Mouse (Mus musculus) right cerebral cortex, adult 2 months (tissue): ENCODE data around the gene Trim30d.
"Not testable (repeated sequence)": the region's sequence is repeated elsewhere in the genome, so short reads cannot be mapped to it uniquely, and the experiment has no call there.

ENCODE experiments used
- DNase-seq, 2 experiments: peaks; one replicate each; pipeline ENCODE4 v3.0.0; 2021 to 2022; ENCODE audit warnings: low spot score in 2 of 2

The Trim30d gene

DNA sequence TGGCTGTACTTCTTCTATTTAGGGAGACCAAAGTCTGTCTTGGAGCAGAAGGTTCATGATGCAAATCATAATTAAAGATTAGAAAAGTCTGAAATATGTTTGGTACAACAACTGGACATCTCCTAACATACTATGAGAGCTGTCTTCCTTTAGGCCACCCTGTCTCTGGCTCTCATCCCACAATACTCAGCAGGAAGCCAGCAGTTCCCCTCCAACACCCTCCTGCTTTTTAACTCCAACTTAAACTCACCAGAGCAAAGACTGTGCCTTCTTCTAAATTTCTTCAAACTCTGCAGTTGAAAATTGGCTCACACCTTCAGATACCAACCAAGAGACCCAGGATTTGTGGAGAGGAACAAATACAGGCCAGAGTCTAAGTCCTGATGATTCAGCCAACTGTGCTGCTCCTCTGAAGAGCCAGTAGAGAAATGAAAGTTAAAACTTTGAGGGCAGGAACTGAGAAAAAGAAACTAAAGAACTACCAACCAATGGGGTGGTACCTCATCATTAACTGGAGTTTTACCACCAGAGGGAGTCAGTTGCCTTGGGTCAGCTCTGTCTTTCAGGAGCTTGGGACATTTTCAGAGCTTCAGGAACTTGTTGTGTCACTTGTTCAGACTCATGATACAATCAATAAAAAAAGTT lies at the start of gene Trim30d:
TSS of gene Trim30d (minus strand) at position 429 of the 645 bp plus-strand sequence.
- not testable (repeated sequence) for DNase-seq

DNA sequence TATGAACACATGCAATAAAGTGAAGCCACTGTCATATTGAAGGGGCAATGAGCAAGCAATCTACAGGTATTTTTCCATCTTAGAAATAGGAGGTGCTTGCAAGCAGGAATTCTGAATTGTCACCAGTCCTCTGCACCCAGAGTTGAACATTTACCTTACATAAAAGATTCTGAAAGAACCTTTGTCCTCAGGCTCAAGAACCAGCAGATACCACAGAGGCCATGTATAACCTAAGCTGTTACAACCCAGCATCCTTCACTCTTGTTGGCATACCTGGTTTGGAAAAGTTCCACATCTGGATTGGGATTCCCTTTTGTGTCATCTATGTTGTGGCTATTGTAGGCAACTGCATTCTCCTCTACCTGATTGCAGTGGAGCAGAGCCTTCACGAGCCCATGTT lies 45.1 kb upstream of the Trim30d start:
- no peak for DNase-seq

DNA sequence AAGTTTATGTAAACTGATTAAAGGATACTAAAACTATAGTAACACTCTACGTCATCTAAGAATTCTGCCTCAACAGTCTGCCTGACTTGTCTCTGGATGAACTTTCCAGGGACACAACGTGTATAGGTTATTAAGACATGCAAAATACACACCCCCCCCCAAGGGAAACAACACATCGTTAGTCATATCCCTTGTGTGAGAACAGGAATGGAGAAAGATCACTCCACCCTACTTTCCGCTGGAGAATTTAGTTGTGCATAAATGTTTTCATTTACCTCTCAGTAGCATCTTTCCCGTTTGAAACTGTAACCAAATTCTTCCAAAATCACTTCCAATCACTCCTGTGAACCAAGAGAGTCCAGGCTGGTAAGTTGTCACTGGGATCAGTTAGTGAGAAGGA lies 42.2 kb upstream of the Trim30d start, which contains the start of gene Olfr651:
TSS of gene Olfr651 (plus strand) at position 301 of the 400 bp plus-strand sequence.
- DNase-seq, result no peak

DNA sequence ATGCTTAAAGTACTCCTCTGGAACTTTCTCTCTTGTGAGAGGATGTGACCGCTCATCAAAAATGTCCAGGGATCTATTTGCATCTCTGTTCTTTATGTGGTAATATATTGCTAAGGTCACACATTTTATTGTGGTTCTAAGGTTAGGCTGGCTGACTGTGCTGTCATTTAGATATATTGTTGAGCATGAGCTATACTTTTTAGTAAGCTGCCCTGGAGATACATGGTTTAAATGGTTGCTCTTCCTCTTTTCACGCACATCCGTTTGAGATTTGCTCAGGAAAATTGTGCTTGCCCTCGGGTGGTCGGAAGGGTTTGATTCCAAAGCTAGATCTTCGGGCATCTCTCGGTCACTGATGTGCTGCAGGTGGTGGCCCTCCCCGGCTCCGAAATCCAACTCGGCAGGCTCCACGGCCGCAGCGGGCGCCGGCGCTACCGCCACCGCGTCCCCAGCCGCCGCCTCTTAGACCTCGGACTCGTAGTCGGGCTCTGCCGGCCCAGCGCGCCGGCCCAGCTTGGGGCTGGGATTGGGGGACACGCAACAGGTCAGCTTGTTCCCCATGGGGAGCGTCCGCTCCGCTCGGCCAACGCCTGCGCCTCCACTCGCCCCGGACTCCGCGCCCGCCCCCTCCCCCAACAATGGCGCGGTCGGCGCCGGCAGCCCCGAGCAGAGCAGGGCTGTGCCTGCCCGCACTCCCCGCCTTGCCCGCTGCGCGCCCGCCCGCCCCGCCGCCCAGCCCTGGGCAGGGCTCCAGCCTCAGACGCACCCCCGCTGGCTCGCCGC lies 5.9 kb downstream of the Trim30d start:
- DNase-seq, result no peak

DNA sequence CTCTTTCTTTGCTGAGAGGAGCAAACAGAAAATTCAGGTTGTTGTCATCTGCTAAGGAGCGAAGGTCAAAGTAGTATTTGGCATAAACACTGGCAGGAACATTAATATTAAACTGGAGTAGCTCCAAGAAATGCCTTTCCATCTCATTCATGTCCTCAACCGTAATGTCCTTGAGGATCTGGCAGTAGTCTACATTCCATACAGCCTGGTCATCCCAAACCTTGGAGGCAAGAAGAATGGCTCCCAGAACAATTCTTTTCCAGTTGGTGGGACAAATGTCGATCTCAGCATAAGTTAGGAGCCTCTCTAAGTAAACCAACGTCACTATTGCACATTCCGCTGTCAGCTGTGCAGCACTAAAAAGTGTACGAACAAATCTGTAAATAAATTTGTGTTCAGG lies 6.5 kb downstream of the Trim30d start:
- DNase-seq, result not testable (repeated sequence)

DNA sequence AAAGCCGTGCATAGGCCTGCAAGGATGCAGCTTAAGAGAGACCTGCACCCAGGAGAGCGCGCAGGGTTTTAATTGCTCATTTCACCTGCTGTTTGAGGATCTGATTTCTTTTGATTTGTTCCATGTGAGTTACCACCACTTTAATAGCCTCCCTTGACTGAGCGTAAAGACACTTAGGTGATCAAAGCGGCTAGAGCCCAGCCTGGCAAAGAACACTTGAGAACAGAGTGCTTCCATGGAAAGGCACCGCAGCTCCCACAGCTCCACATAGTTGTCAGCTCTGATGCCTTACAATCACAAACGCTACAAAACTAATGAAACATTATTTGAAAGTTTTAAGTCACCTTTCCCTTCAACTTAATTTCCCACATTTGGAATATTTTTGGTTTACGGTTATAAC lies 8.2 kb downstream of the Trim30d start:
- not testable (repeated sequence) for DNase-seq

DNA sequence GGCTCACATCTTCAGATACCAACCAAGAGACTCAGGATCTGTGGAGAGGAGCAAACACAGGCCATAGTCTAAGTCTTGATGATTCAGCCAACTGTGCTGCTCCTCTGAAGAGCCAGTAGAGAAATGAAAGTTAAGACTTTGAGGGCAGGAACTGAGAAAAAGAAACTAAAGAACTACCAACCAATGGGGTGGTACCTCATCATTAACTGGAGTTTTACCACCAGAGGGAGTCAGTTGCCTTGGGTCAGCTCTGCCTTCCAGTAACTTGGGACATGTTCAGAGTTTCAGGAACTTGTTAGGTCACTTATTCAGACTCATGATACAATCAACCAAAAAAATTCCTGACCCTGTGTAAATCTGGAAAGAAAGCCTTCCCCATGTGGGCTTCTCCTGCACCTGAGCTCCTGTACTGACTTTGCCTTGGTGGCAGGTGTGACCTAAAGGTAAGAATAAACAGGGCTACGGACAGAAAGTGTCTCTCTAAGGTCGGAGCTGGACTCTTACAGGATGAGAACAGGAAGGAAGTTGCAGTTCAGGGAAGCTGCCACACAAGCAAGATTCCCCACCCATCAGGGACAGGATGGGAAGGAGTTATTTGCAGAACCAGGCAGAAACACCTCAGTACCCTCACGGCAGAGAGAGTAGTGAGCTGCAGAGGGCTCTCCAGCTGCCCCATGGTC lies 42.4 kb downstream of the Trim30d start, which contains the start of gene Trim30a:
TSS of gene Trim30a (minus strand) at position 129 of the 680 bp plus-strand sequence.
- DNase-seq, result no peak

DNA sequence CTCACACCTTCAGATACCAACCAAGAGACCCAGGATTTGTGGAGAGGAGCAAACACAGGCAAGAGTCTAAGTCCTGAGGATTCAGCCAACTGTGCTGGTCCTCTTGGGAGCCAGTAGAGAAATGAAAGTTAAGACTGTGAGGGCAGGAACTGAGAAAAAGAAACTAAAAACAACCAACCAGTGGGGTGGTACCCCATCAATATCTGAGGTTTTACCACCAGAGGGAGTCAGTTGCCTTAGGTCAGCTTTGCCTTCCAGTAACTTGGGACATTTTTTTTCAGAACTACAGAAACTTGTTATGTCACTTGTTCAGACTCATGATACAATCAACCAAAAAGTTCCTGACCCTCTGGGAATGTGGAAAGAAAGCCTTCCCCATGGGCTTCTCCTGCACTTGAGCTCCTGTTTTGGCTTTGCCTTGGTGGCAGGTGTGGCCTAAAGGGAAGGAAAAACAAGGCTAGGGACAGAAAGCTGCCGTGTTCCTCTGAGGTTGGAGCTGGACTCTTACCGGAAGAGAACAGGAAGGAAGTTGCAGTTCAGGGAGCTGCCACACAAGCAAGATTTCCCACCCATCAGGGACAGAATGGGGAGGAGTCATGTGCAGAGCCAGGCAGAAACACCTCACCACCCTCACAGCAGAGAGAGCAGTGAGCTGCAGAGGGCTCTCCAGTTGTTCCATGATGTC lies 61.5 kb downstream of the Trim30d start:
- DNase-seq, result no peak
